In genomic region chr12:89702931-89703330, GRCm38 (mm10) we compare ENCODE assay signal across 11 mouse cellular contexts.
"Had no signal": no experiment of that assay in that cellular context is flagged by ENCODE, and none has a peak within 500 bp of the region (broad histone marks: within the 10 kb centered on the region; RNA-seq: fewer than 3 reads in every experiment).

No protein-coding gene starts in this region.

- H3K27ac ChIP-seq: kidney, embryonic 15.5 days; left cerebral cortex, adult 2 months; limb, embryonic 13.5 days; liver, embryonic 14.5 days; midbrain, embryonic 13.5 days had no signal

- H3K9ac ChIP-seq: kidney, embryonic 15.5 days; limb, embryonic 13.5 days; liver, embryonic 14.5 days; midbrain, embryonic 13.5 days had no signal

- H3K36me3 ChIP-seq: kidney, embryonic 15.5 days; limb, embryonic 13.5 days; midbrain, embryonic 13.5 days had no signal

- H3K27me3 ChIP-seq: kidney, embryonic 15.5 days; limb, embryonic 13.5 days; midbrain, embryonic 13.5 days had no signal

- H3K4me1 ChIP-seq: kidney, embryonic 15.5 days; limb, embryonic 13.5 days had no signal

- H3K4me2 ChIP-seq: kidney, embryonic 15.5 days; limb, embryonic 13.5 days; midbrain, embryonic 13.5 days had no signal

- H3K4me3 ChIP-seq: kidney, embryonic 15.5 days; left cerebral cortex, adult 2 months; limb, embryonic 13.5 days; midbrain, embryonic 13.5 days had no signal

- DNase-seq: kidney, postnatal 14 days; lung, adult 18-20 months; lung, postnatal 36 days; right cerebral cortex, adult 18-20 months; right cerebral cortex, postnatal 25 days; thymus, postnatal 14 days had no signal

- H3K9me3 ChIP-seq: kidney, embryonic 15.5 days; limb, embryonic 13.5 days; midbrain, embryonic 13.5 days had no signal

- ATAC-seq: midbrain, embryonic 13.5 days had no signal
